Mouse (Mus musculus) urinary bladder, postnatal 36 days (tissue): ENCODE measurements at regions not wholly inside any gene's neighbourhood (a gene's known extent, or its start where the extent isn't known, plus 50 kb on each side); places are given as distances from the start of the nearest gene placed in this dataset.

Source experiments
- DNase-seq, 2 experiments: peaks; one replicate each; pipeline ENCODE4 v3.0.0; 2022; ENCODE audit warnings: low spot score in 2 of 2, mixed read lengths in 1 of 2

DNA sequence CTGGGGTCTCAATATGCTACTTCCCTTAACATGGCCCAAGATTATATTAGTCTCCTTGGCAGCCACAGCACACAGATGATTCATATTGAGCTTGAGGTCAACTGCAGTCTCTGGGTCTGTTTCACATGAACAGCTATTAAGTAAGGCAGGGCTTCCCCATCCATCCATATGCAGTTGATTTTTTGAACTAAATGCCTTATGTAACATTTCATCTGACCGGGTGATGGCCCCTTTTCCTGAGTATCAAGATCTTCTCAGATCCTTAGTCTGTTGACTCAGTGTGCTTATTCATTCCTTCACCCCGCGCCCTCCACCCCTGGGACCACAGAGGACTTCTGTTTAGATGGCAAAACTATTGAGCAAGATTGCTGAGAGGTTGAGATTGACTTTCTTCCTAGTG is 202.7 kb downstream of the Cyp26b1 start:
- no peak for DNase-seq

DNA sequence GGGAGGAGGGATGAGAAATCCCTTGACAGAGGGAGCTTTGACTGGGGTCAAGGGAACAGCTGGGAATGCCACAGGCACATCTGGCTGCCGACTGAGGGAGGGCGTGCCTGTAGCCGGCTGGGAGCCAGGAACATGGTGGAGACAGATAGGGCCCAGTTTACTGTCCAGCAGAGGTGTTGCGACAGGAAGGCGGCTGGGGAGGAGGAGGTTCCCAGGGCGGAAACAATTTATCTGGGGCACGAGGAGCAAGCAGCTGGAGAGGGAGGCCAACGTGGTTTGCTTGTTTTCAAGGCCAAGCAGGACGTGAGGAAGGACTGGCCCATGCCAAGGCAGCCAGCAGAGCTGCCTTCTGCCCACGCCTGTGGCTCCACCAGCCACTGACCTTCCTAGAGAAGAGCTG is 208.0 kb downstream of the Cyp26b1 start:
- DNase-seq: peak in 1 of 2 experiments; percentile 60

DNA sequence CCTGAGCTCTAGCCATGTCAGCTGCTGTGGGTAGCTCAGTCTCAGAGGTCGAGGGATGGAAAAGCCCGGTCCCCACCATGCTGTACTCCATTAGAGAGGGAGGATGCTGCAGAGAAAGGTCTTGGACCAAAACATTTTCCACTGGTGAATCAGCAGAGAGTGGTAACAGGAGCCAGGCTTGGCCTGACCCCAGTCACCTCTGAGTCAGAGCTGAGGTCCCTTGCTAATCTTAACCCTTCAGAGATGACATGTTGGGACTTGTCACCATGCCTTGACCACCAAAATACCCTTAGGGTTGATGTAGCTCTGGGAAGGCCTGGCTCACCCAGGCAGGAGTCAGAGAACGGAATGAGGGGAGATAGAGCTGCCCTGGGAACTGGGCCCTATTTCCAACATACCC is 210.0 kb downstream of the Cyp26b1 start:
- no peak for DNase-seq

DNA sequence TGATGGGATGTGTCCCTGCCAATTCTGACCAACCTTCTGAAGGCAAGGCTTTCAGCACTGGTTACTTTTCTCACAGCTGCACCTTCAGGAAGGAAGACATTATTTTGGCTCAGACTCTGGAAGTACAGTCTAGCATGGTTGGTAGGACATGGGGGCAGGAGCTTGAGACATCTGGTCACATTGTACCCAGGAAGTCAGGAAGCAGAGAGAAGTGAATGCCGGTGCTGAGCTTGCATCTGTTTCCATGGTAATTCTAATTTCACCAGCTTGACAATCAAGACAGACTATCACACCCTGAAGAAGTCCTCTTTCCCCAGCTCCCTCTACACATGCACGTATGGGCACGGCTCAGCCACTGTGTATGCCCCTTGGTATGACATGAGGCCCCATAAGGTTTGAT is 210.6 kb downstream of the Cyp26b1 start:
- DNase-seq: no peak

DNA sequence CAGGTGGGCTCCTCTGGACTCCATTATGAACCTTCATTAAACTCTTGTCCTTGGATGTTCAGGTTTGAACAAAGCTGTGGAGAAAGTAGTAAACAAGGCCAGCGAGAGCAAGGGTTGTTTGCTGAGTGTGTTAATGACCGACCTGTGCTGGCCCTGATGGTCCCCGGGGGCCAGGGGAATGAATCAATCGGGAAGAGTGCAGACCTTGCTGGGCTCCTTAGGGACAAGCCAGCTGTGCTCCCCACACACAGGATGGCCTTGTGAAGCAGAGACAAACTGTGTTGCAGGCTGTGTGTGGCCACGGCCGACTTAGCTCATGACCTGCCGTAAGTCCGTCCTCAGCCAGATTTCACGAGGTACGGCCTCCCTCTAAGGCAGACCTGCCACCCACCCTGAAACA is 212.1 kb downstream of the Cyp26b1 start:
- DNase-seq: no peak

DNA sequence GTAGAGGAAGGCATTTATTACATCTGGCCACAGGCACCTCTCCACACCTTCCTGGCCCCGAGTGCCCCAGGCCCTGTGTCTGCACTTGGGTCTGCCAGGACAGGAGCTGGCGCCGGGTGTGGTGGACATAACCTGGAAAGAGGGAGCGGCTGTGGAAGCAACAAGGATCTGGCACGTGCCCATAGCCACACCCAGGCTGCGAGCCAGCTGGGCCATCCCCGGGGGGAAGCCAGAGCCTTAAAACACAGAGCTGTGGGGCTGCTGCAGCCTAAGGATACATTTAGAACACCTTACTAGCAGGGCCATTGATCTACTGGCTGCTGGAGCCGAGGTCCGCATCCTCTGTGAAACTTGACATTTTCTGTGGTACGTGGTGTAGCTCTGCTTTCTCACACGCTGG is 217.0 kb downstream of the Cyp26b1 start:
- DNase-seq: no peak

DNA sequence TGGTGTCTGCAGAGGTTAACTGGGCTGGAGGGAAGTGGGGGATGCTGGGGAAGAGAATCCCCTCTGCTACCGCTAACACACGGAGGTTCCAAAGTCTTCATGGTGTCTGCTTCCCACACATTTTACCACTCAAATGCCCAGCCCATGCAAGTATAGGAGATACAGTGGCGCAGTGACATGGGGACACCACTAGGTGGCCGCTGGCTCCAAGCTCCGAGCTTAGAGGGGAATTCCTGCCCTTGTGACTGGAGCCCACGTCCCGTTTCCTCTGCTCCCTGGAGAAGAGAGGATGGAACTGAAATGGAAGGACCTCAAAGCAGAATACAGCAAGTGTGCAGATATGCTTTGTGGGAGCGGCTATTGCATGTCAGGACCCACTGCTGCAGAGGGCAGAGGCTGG is 218.2 kb downstream of the Cyp26b1 start:
- DNase-seq: peak in 1 of 2 experiments; percentile 12

DNA sequence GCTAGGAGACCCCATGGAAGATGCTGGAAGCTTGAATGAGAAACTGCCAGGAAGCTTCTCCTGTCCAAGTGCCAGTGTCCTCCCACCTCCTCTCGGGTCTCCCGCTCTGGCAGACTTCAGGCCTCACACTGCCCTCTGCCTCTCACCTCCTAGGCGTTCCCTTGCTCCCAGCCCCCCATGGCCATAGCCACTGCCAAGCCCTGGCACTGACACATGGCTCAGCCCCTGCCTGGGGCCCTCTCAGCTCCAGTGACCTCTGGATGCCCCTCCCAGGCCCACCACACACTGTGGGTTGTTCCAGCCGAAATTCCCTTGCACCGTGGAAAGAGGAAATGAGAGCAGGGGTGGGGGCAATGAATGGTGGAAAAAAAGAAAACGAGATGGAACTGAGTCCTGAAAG is 227.3 kb downstream of the Cyp26b1 start:
- DNase-seq: no peak

DNA sequence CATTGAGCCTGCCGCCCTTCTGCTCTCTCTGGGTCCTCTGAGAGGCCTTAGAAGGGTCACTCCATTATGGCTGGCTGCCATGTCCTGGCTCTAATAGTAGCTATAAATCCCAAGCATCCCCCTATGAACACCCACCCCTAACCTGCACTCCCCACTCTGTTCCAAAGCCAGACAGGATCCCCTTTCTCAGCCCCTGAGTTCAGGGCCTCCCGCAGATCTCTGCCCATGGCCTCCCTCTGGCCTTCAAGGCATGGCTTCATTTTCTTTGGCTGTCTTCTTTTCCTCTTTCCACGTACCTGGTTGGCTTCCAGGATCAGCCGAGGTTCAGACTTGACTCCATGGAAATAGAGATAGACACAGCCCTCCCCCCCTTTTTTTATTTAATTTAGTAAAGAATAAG is 227.8 kb downstream of the Cyp26b1 start:
- DNase-seq: no peak

DNA sequence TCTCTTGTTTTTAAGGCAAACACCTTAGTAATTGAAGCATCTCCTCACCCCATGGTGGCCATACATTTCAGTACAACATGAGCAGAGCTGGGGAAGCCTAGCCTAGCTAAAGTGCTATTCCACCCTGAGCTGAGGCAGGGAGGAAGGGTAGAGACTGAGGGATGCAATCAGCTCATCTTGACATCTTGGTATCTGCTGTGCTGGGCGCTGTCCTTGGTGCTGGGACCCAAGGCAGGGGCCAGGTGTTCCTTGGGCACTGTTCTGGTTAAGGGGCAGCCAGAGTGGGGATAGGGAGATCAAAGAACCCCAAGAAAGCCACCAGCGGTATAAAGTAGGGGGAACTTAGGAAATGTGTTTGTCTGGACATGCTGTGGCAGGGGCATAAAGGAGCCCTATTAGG is 228.7 kb downstream of the Cyp26b1 start:
- no peak for DNase-seq

DNA sequence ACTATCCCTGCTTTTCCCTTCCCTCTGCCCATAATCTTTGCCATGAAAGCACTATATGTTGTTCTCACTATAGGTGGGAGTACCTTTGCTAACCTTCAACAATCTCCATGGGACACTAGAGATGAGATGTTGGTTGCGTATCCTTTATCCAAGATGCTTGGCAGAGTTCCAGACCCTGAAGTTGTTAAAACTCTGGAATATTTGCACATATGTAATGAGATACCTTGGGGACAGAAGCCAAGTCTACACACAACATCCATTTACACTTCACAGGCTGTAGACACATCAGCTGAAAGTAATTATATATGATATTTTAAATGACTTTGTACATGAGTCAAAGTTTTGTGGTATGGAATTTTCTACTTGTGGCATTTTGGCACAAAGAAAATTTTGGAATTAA is 231.4 kb downstream of the Cyp26b1 start:
- DNase-seq: no peak

DNA sequence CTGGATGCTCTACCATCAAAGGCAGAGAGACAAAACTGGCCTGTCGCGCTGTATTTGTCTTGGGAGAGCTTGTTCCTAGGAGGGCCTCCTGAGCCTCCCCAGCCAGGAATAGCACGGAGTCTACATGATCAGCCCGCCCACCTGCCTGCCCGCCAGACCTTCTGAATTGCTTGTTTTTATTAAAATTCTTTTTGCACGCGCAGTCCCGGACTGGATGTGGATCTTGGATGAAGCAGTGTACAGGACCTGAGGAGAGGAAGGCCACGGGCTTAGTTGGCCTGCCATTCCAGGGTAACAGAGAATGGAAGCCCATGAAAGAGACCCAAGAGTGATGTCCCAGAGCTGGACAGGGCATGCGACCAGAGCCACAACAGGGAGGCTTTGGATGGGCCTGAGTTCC is 235.8 kb downstream of the Cyp26b1 start:
- DNase-seq: no peak

DNA sequence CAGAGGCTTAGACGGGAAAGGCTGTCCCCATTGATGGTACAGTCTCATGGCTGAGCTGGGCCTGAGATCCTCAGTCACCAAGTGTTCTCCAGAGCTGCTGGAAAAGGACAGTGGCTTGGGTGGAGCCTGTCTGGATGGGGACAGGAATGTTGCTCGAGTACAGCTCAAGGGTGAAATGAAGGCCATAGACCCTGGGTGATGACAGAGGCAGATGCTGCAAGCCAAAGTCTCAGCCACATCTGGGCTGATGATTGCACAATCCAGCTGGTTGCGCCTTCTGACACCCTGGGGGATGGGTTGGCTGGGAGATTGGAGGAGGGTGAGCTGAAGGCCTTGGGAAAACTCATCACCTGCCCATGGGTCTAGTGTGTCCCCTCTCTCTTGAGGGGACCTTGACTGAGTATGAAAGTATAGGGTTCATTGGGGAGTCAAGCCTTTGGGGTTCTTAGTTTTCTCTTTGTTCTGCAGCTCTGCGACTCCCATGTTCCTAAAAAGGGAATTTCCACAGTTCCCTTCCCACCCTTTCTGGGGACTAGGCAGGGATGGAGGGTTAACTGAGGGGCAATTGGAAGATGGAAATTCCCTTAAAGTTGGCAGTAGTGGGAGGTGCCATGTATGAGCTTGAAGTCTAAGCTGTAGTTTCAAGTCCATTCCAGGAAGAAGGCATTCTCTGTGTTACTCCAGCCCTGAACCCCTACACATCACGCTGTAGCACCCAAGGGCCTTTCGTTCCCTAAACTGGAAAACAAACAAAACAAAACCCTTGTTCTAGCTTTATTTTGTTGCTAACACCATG is 240.1 kb downstream of the Cyp26b1 start:
- peak in 1 of 2 experiments; percentile 6 for DNase-seq

DNA sequence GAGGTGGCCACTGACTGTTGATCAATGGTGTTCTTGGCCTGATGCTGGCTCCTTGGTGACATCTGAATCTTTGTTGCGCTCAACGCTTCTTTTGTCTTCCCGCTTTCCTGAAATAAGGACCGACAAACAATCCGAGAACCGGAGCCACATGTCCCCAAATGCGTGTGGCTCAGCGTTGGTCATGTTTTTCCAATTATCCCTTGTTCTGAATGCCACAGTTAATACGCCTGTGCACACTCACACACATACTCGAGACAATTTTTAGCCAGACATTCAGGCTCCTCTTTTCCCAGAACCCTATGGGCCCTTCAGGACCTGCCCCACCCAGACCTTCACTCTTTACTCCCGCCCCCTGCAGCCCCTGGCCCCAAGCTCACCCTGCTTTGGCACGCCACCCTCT is 248.8 kb downstream of the Cyp26b1 start:
- no peak for DNase-seq

DNA sequence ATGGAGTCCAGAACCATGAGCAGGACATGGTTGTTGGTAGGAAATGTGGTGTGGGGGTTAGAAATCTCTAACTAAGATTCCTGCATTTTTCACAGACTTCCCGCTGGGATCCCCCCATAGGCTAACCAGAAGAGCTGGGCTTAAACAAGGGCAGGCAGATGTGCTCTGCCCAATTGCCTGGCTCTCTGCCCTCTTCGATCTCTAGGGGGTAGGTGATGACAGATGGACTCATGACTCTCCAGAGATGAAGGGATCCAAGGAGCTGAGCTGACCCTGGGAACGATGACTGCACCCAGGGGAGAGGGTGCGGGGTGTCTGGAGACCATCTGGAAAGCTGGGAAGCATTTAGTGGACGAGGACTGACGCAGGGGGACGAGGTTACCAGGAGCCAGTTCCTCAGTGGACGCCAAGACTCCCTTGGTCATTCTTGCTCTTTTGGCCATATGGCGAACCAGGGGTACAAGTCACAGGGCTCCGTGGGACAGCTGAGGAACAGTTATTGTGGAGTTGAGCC is 260.0 kb downstream of the Cyp26b1 start:
- no peak for DNase-seq

DNA sequence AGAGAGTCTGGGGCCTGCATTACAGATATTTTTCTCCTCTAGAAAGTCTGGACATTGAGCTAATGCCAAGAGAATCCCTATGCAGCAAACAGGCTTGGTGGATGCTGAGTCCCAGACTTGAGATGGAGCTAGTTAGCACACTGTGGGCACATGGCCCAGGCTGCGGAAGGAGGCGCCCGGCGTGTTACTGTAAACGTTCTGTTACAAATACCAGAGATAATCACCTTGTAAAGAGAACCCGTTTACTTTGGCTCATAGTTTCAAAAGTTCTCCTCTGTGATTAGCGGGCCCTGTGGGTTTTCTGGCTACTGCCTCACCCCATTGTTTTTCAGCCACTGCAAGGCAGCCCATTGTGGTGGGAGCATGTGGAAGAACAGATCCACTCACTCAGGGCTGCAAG is 264.6 kb downstream of the Cyp26b1 start:
- no peak for DNase-seq

DNA sequence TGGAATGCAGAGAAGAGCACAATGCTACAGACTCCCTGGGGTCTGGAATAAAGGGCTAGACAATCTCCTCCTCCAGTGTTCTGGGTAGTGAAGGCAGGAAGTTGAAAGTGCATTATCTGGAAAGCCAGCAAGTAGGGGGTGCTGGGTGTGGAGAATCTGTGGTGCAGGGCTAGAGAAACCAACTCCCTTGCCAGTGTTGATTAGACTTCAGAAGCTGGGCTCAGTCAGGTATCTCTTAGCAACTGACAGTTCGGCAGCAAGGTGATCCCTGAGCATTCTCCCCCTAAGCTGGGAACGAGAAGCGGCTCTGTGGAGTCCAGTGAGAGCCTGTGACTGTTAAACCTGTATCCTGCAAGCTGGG is 265.7 kb downstream of the Cyp26b1 start:
- DNase-seq: no peak

DNA sequence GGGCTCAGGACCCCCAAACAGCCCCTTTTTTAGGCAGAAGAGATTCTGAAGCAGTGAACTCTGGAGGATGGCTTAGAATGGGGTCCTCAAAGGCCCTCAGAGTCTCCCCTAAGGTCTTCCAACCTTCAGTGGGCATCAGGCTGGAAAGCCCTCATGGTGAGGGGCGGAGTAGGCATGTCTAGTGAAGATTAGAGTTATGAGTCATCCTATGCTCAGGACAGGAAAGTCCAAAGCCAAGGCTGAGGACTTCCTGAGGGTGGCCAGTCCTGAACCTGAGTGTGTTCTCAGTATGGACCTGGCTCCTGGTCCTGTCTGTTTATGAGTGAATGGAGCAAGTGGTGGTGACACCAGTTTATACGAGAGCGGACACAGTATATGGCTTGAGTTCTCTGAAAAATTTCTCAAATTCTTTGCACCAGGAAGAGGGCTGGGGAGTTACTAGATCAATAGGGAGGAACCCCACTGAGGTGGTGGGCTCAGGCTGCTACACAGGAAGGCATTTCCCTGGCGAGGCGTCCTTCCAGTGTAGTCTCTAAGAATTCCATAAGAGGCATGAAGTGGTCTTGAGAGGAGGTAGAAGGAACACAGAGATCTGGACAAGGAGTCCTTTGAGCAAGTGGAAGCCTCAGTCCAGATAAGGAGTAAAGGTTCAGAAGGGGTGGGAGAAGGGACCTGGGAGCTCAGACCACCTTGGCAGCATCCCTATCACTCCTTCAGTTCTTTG is 266.2 kb downstream of the Cyp26b1 start:
- no peak for DNase-seq

DNA sequence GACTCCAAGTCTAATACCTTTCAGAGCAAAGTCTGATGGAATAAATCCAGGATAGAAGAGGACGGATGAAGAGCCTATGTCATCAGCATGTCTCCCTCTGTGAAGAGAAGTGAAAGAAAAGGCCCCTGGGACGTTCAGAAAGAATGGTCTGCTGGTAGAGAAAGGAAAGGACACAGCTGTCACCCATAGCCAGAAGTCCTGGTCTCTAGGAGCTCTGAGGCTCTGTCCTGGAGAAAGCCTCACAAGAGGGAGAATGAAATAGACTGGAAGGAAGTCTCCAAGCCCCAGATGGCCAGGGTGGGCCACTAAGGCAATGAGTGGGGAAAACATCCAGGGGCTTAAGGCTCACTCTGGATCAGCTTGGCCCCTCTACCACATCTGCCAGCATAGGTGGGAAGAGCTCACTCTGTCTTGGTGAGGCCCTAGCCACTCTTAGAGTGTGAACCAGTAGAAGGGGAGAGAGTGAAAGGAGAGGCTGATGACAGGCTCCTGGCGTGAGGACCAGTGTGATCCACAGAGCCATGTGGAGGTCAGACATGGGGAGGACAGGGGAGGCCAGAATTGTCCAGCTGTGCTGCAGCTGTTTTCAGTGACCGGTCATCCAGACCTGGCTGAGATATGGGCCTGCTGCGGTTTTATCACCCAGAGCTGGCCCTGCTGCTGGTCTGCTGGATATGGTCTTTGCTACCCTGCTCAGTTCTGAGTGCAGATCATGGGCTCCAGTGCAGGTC is 268.2 kb downstream of the Cyp26b1 start:
- DNase-seq: no peak

DNA sequence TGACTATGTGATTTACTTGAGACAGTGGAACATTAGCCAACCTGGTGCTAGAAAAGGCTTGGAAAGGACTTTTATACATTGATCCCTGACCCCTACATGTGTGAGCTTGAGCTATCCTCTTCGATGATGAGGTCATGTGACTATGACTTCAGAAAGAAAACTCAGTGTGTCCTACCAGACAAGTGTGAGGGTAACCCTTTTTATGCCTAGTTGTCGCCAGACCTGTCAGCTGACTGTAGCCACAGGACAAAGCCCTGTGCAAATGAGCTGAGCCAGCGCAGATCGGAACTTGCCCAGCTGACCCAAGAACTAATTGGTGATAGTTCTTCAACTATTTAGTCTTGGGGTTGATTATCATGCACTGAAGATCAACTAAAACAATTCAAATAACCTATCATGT is 269.5 kb downstream of the Cyp26b1 start:
- DNase-seq: no peak

DNA sequence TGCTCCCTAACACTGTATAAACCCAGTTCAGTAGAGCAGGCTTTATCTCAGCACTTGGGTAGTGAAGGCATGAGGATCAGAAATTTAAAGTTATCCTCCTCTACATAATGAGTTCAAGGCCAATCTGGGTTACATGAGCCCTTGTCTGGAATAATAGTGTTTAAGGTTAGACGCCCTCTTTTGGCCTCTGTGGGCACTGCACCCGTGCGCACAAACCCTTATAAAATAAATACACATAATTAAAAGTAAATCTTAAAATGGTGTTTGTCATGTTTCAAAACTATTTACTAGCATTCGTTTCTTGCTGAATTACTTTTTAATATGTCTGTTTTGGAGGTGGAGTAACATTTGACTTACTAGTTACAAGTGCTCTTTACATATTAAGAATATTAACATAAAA is 271.2 kb downstream of the Cyp26b1 start:
- no peak for DNase-seq

DNA sequence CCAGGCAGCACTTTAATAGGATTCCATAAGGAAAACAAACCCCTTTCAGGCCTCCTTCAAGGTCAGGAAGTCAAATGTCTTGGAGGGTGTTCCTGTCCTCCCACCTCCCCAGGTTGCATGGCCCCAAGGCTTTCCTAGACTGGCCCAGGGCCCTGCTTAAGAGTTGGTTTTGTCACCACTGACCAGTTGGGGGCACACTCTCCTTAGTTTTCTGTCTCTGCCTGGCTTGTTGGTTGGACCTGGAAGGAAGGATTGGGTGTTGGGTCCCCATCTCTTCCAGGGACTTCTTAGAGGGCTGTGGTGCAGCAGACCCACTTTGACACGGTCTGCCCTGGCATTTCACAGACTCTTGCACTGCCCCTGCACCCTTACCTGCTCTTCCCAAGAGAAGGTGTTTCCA is 273.1 kb downstream of the Cyp26b1 start:
- no peak for DNase-seq

DNA sequence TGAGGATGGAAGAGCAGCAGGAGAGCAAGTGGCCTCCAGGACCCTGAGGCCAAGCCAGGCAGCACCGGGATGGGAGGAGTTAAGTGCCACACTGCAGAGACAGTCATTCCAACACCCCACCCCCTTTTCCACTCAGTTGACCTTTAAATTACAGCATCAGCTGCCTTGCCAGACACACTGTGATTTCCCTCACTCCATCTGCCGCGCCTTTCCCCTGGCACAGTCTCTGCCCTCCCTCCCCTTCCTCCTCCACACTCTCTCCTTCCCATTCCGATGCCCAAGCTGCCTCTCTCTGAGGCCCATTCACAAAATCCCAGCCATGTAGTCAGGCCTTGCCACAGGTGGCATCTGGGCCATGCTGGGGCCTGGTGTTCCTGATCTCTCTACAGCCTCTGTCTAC is 274.9 kb downstream of the Cyp26b1 start:
- no peak for DNase-seq
